Mouse (Mus musculus) lung, postnatal 10 days (tissue): Measurements from ENCODE around the gene Klhl1.

Source experiments
- DNase-seq: peaks from one replicate; pipeline ENCODE4 v3.0.0; 2021

Gene Klhl1

DNA sequence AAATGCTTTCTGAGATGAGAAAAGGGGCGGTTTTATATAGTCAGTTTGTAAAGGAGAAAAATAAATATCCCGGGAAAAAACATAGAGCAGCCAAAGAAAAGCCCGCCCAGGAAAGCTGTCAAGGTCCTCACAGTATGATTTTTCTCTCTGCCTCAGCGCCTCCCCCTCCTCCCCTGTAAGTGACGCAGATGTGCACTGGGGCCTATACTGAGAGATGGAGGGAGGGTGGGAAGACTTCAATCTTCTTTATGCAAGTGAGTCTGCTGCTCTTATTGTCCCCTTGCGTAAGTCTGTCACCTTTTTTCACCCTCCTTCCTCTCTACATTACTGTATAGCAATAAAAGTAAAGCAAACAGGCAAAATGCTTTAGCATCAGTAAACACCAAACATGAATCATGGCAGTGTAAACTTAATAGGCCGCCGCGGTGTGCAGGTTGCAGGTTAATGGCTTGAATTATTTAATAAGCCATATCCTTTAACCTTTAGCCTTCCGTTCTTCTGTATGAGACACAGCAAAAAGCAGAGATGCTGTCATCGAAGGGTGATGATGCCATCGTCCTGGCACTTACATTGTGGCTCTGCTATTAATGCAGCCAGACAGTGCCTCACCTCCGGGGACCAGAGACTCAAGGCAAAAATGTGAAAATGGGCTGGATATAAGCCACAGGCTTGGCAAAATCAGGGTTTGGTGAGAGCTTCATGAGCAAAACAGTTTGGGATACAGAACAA lies at the start of gene Klhl1:
Gene Klhl1 (minus strand): TSS at position 149 of the 729 bp plus-strand sequence.
- no peak for DNase-seq

GRCm38 (mm10) chr14:96553668-96554067 lies 34.8 kb upstream of the Klhl1 start:
- DNase-seq, result no peak

GRCm38 (mm10) chr14:96518151-96518953 lies 550 bp downstream of the Klhl1 start:
- no peak for DNase-seq

GRCm38 (mm10) chr14:96517727-96518126 lies 1.2 kb downstream of the Klhl1 start:
- no peak for DNase-seq

DNA sequence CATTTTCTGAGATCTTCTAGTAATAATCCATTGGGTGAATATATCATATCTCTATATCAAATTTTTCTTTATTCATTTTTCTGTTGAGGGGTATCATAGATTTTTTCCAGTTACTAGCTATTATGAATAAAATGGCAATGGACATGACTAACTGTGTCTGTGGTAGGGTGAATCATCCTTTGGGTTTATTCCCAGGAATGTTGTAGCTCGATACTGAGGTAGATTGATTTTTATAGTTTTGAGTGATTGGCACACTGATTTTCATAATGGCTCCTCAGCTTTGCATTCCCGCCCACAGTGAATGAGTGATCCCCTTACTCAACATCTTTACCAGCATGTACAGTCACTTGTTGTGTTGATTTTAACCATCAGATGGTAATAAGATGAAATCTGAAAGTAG lies 19.0 kb downstream of the Klhl1 start:
- DNase-seq, result no peak

DNA sequence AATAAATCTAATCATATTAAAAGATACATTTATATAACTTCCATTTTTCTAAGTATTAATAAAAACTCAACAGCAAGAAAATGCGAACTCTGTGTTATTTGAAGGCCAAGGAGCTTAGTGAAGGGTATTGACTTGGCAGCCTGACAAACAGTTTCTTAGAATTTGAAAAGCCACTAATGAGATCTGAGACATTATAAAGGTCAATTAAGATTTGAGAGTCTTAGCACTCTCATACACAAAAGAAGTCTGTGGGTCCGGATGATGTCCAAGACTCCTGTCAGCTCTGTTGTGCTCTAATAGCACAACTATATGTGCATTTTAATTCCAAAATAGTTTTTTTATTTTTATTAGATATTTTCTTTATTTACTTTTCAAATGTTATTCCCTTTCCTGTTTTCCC lies 47.1 kb downstream of the Klhl1 start:
- no peak for DNase-seq

DNA sequence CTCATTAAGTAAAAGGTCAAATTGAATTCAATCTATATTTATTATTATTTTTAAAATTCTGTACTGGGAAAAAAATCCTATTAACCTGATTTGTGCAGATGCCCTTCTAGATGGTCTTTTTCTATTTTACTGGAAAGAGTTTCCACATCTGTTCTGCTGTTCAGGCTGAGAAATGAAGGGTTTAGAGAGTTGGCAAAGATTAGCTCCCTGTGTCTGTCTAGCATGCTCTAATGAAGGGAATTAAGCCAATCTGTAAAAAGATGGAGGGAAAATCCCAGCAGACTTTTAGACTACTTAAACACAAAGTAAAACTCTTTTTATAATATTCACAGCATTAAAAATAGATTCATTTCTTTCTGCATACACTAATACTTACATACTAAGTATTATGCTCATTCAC lies 47.6 kb downstream of the Klhl1 start:
- DNase-seq, result no peak

DNA sequence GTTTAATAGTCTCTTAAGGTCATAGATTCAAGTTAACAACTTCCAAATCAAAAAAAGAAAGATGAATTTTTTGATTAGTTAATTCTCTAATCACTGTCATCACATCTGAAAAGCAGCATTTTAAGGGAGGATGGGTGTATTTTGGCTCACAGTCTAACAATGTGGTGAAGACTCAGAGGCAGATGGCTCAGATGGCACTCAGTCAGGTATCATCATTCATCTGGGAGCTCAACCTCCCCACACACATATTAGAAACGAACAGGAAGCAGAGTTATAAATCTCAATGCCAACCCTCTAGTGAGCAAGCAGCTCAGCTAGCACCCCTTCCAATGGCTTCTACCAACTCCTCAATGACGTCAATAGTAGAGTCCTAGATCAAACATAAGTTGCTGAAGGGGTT lies 57.1 kb downstream of the Klhl1 start:
- DNase-seq, result no peak

GRCm38 (mm10) chr14:96392032-96392737 lies 126.7 kb downstream of the Klhl1 start:
- DNase-seq, result no peak

GRCm38 (mm10) chr14:96362727-96363126 lies 156.2 kb downstream of the Klhl1 start:
- DNase-seq, result no peak

DNA sequence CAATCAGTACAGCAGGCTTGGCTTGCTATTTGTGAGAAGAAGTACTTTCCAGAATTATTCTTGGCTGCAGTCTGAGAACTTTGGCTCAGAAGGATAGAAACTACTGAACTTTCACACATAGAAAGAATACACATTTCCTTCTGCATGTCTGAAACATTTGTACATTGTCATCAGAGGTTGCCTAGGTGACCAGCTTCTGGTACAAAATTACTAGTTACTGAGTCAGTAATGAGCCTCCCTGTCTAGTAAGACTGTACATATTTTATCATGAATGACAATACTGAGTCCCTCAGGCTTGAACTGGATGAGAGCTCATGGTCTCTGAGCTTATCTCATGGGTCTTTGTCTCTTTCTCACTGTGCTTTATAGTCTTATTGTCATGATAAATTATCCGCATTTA lies 170.7 kb downstream of the Klhl1 start:
- no peak for DNase-seq

DNA sequence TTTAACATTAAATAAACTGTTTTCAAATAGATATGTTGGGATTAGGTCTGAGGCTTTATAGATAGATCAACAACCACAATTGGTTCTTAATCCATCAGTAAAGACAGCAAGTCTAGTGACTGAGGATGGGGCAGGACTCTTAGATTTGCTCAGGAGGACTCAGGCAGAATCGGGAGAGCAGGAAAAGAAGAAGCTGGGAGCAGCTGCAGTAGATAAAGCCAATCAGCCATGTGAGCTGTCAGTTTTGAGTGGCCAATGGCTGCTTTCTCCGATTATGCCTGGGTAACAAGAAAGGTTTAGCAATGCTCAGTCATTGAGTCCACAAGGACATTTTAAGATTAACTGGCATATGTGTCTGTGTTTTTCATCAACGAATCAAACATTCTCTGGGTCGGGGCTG lies 187.8 kb downstream of the Klhl1 start:
- no peak for DNase-seq

GRCm38 (mm10) chr14:96217805-96218441 lies 301.0 kb downstream of the Klhl1 start:
- no peak for DNase-seq

GRCm38 (mm10) chr14:96194795-96195194 lies 324.1 kb downstream of the Klhl1 start:
- DNase-seq, result peak; percentile 1

GRCm38 (mm10) chr14:96174546-96174945 lies 344.4 kb downstream of the Klhl1 start:
- no peak for DNase-seq

- no peak for DNase-seq
Measured at GRCm38 (mm10) chr14:96143137-96143536, 375.8 kb downstream of the Klhl1 start.

DNA sequence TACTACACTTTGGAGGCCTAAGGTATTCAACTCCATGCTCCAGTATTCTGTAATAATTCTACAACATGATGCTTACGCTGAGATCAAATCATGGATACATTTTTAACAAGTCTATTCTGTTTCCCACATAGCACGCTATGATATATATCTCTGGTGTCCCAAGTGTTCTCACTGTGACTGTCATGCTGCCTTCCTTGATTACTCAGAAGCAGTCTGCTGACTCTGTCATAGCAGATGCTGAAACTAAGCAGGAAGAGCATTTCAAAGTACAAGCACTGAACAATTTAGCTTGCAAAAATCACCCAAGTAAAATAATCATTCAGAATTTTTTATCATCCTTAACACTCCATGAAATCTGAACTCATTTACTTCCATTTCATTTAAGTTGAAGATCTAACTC lies 378.7 kb downstream of the Klhl1 start:
- DNase-seq, result no peak

DNA sequence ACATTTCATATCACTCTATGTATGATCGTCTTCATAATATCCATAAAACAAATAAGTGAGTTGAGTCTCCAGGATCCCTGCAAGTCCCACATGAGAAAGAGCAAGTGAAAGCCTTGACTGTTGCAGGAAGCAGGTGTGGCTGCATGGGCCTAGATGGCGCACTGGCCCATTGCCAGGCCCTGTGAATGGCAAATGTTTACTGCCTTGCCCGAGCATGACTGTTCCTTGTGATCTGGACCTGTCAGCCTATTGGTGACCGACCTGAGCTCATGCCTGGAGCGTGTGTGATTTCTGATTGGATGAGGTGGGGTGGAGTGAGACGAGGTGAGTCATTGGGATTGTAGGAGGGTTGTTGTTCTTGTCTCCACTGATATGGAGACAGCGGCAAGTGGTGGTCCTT lies 411.5 kb downstream of the Klhl1 start:
- no peak for DNase-seq

- no peak for DNase-seq
Measured at GRCm38 (mm10) chr14:96081681-96082207, 437.2 kb downstream of the Klhl1 start.

GRCm38 (mm10) chr14:96065884-96066283 lies 453.0 kb downstream of the Klhl1 start:
- DNase-seq, result no peak
